Mouse (Mus musculus): ENCODE data around the gene Mta3.

The Mta3 gene

GRCm38 (mm10) chr17:83759547-83759946, 53.6 kb downstream of the Mta3 start:
- DNase-seq (ENCODE audit: low spot score): no peak

GRCm38 (mm10) chr17:83764538-83764937, 58.6 kb downstream of the Mta3 start:
- no peak for DNase-seq (ENCODE audit: low spot score)

GRCm38 (mm10) chr17:83767064-83767463, 61.1 kb downstream of the Mta3 start:
- no peak for DNase-seq (ENCODE audit: low spot score)

- no peak for DNase-seq (ENCODE audit: low spot score)
Observed at GRCm38 (mm10) chr17:83768309-83768708, 62.3 kb downstream of the Mta3 start.

- DNase-seq (ENCODE audit: low spot score): no peak
Observed at GRCm38 (mm10) chr17:83770371-83770770, 64.4 kb downstream of the Mta3 start.

GRCm38 (mm10) chr17:83770931-83771330, 65.0 kb downstream of the Mta3 start:
- DNase-seq (ENCODE audit: low spot score): no peak

GRCm38 (mm10) chr17:83772110-83772509, 66.1 kb downstream of the Mta3 start:
- DNase-seq (ENCODE audit: low spot score): no peak

- no peak for DNase-seq (ENCODE audit: low spot score)
Observed at GRCm38 (mm10) chr17:83772711-83773110, 66.7 kb downstream of the Mta3 start.

GRCm38 (mm10) chr17:83776965-83777364, 71.0 kb downstream of the Mta3 start:
- no peak for DNase-seq (ENCODE audit: low spot score)

- no peak for DNase-seq (ENCODE audit: low spot score)
Observed at GRCm38 (mm10) chr17:83777462-83778051, 71.6 kb downstream of the Mta3 start.

- no peak for DNase-seq (ENCODE audit: low spot score)
Observed at GRCm38 (mm10) chr17:83780228-83780627, 74.3 kb downstream of the Mta3 start.

- DNase-seq (ENCODE audit: low spot score): peak; percentile 17
Observed at GRCm38 (mm10) chr17:83782740-83783139, 76.8 kb downstream of the Mta3 start.

GRCm38 (mm10) chr17:83786418-83786817, 80.5 kb downstream of the Mta3 start:
- no peak for DNase-seq (ENCODE audit: low spot score)

GRCm38 (mm10) chr17:83790158-83790557, 84.2 kb downstream of the Mta3 start:
- peak; percentile 43 for DNase-seq (ENCODE audit: low spot score)

GRCm38 (mm10) chr17:83792388-83792787, 86.4 kb downstream of the Mta3 start:
- DNase-seq (ENCODE audit: low spot score): no peak

- no peak for DNase-seq (ENCODE audit: low spot score)
Observed at GRCm38 (mm10) chr17:83795121-83795520, 89.2 kb downstream of the Mta3 start.

- no peak for DNase-seq (ENCODE audit: low spot score)
Observed at GRCm38 (mm10) chr17:83799506-83800050, 93.6 kb downstream of the Mta3 start.

GRCm38 (mm10) chr17:83803987-83804386, 98.0 kb downstream of the Mta3 start:
- DNase-seq (ENCODE audit: low spot score): no peak

- no peak for DNase-seq (ENCODE audit: low spot score)
Observed at GRCm38 (mm10) chr17:83805078-83805477, 99.1 kb downstream of the Mta3 start.

GRCm38 (mm10) chr17:83807345-83807744, 101.4 kb downstream of the Mta3 start:
- DNase-seq (ENCODE audit: low spot score): no peak

GRCm38 (mm10) chr17:83807778-83808398, 101.9 kb downstream of the Mta3 start:
- DNase-seq (ENCODE audit: low spot score): peak; percentile 87

GRCm38 (mm10) chr17:83808476-83809098, 102.6 kb downstream of the Mta3 start:
- no peak for DNase-seq (ENCODE audit: low spot score)

- no peak for DNase-seq (ENCODE audit: low spot score)
Observed at GRCm38 (mm10) chr17:83809197-83809829, 103.3 kb downstream of the Mta3 start.

All from adipocyte (in vitro differentiated cells).